Mouse (Mus musculus): Measurements from ENCODE around the gene Cachd1. TPM values are rescaled to one million over a fixed set of nuclear protein-coding genes. Genes with fewer than 3 reads are reported as not detected.

Cachd1 gene
- total and polyA plus RNA-seq, 3 experiments, result 6.1 to 55.2 (median 28.8) TPM

- Histone ChIP-seq H3K4me1 (ENCODE audit: insufficient read depth, low read depth, low read length) (no peaks in the 10 kb centered on the region), H3K9me3 (replicated peaks) (no peaks in the 10 kb centered on the region), H3K4me3 (ENCODE audit: low read depth, low read length) (no peak overlapping the region), H3K36me3 (replicated peaks) (no peaks in the 10 kb centered on the region), H3K27me3 (ENCODE audit: insufficient read depth, low read length) (no peaks in the 10 kb centered on the region)
- DNase-seq (ENCODE audit: low spot score) (no peak), ATAC-seq (ENCODE audit: extremely low read depth, insufficient number of reproducible peaks, low FRiP score, poor library complexity, severe bottlenecking) (no peak)
- TF ChIP-seq GATA2 (IDR thresholded peaks at IDR 0.05; ENCODE audit: borderline replicate concordance, low read depth, low read length) (no peak), TAL1 (conservative IDR thresholded peaks at IDR 0.05; ENCODE audit: low read depth, low read length) (no peak), CTCF (IDR thresholded peaks at IDR 0.05; ENCODE audit: low read depth, low read length) (no peak), POLR2AphosphoS5 (IDR thresholded peaks at IDR 0.05; ENCODE audit: insufficient replicate concordance, low read depth, low read length) (no peak), GATA1 (IDR thresholded peaks at IDR 0.05; ENCODE audit: borderline replicate concordance, low read length) (no peak)
Observed at GRCm38 (mm10) chr4:100909694-100910340, 133.3 kb downstream of the Cachd1 start.

GRCm38 (mm10) chr4:100910605-100911330 lies 134.3 kb downstream of the Cachd1 start:
- Histone ChIP-seq H3K4me3 (ENCODE audit: low read depth, low read length) (no peak overlapping the region), H3K36me3 (replicated peaks) (no peaks in the 10 kb centered on the region), H3K4me1 (ENCODE audit: insufficient read depth, low read depth, low read length) (no peaks in the 10 kb centered on the region), H3K27me3 (ENCODE audit: insufficient read depth, low read length) (no peaks in the 10 kb centered on the region), H3K9me3 (replicated peaks) (no peaks in the 10 kb centered on the region)
- DNase-seq (ENCODE audit: low spot score), result no peak
- no peak for ATAC-seq (ENCODE audit: extremely low read depth, insufficient number of reproducible peaks, low FRiP score, poor library complexity, severe bottlenecking)
- TF ChIP-seq GATA2 (IDR thresholded peaks at IDR 0.05; ENCODE audit: borderline replicate concordance, low read depth, low read length) (no peak), GATA1 (IDR thresholded peaks at IDR 0.05; ENCODE audit: borderline replicate concordance, low read length) (no peak), CTCF (IDR thresholded peaks at IDR 0.05; ENCODE audit: low read depth, low read length) (no peak), TAL1 (conservative IDR thresholded peaks at IDR 0.05; ENCODE audit: low read depth, low read length) (no peak), POLR2AphosphoS5 (IDR thresholded peaks at IDR 0.05; ENCODE audit: insufficient replicate concordance, low read depth, low read length) (no peak)

- DNase-seq (ENCODE audit: low spot score) (no peak), ATAC-seq (ENCODE audit: extremely low read depth, insufficient number of reproducible peaks, low FRiP score, poor library complexity, severe bottlenecking) (no peak)
- Histone ChIP-seq H3K4me1 (ENCODE audit: insufficient read depth, low read depth, low read length) (no peaks in the 10 kb centered on the region), H3K36me3 (replicated peaks) (no peaks in the 10 kb centered on the region), H3K27me3 (ENCODE audit: insufficient read depth, low read length) (no peaks in the 10 kb centered on the region), H3K4me3 (ENCODE audit: low read depth, low read length) (no peak overlapping the region), H3K9me3 (replicated peaks) (no peaks in the 10 kb centered on the region)
- TF ChIP-seq CTCF (IDR thresholded peaks at IDR 0.05; ENCODE audit: low read depth, low read length), result no peak
- TF ChIP-seq TAL1 (conservative IDR thresholded peaks at IDR 0.05; ENCODE audit: low read depth, low read length), result no peak
- no peak for TF ChIP-seq GATA2 (IDR thresholded peaks at IDR 0.05; ENCODE audit: borderline replicate concordance, low read depth, low read length)
- no peak for TF ChIP-seq GATA1 (IDR thresholded peaks at IDR 0.05; ENCODE audit: borderline replicate concordance, low read length)
- no peak for TF ChIP-seq POLR2AphosphoS5 (IDR thresholded peaks at IDR 0.05; ENCODE audit: insufficient replicate concordance, low read depth, low read length)
Observed at GRCm38 (mm10) chr4:100911658-100912057, 135.2 kb downstream of the Cachd1 start.

GRCm38 (mm10) chr4:100913666-100914065 lies 137.2 kb downstream of the Cachd1 start:
- Histone ChIP-seq H3K4me3 (ENCODE audit: low read depth, low read length) (no peak overlapping the region), H3K9me3 (replicated peaks) (no peaks in the 10 kb centered on the region), H3K27me3 (ENCODE audit: insufficient read depth, low read length) (no peaks in the 10 kb centered on the region), H3K4me1 (ENCODE audit: insufficient read depth, low read depth, low read length) (no peaks in the 10 kb centered on the region), H3K36me3 (replicated peaks) (no peaks in the 10 kb centered on the region)
- no peak for ATAC-seq (ENCODE audit: extremely low read depth, insufficient number of reproducible peaks, low FRiP score, poor library complexity, severe bottlenecking)
- TF ChIP-seq POLR2AphosphoS5 (IDR thresholded peaks at IDR 0.05; ENCODE audit: insufficient replicate concordance, low read depth, low read length) (no peak), GATA1 (IDR thresholded peaks at IDR 0.05; ENCODE audit: borderline replicate concordance, low read length) (no peak), TAL1 (conservative IDR thresholded peaks at IDR 0.05; ENCODE audit: low read depth, low read length) (no peak), GATA2 (IDR thresholded peaks at IDR 0.05; ENCODE audit: borderline replicate concordance, low read depth, low read length) (no peak), CTCF (IDR thresholded peaks at IDR 0.05; ENCODE audit: low read depth, low read length) (no peak)
- no peak for DNase-seq (ENCODE audit: low spot score)

GRCm38 (mm10) chr4:100914532-100914931 lies 138.1 kb downstream of the Cachd1 start:
- no peaks in the 10 kb centered on the region for H3K9me3 ChIP-seq (replicated peaks)
- no peaks in the 10 kb centered on the region for H3K36me3 ChIP-seq (replicated peaks)
- no peak overlapping the region for H3K4me3 ChIP-seq (ENCODE audit: low read depth, low read length)
- H3K27me3 ChIP-seq (ENCODE audit: insufficient read depth, low read length), result no peaks in the 10 kb centered on the region
- H3K4me1 ChIP-seq (ENCODE audit: insufficient read depth, low read depth, low read length), result no peaks in the 10 kb centered on the region
- ATAC-seq (ENCODE audit: extremely low read depth, insufficient number of reproducible peaks, low FRiP score, poor library complexity, severe bottlenecking), result no peak
- no peak for DNase-seq (ENCODE audit: low spot score)
- TF ChIP-seq TAL1 (conservative IDR thresholded peaks at IDR 0.05; ENCODE audit: low read depth, low read length), result no peak
- no peak for TF ChIP-seq POLR2AphosphoS5 (IDR thresholded peaks at IDR 0.05; ENCODE audit: insufficient replicate concordance, low read depth, low read length)
- no peak for TF ChIP-seq CTCF (IDR thresholded peaks at IDR 0.05; ENCODE audit: low read depth, low read length)

- ATAC-seq (ENCODE audit: extremely low read depth, insufficient number of reproducible peaks, low FRiP score, poor library complexity, severe bottlenecking) (no peak), DNase-seq (ENCODE audit: low spot score) (no peak)
- H3K9me3 ChIP-seq (replicated peaks), result no peaks in the 10 kb centered on the region
- H3K27me3 ChIP-seq (ENCODE audit: insufficient read depth, low read length), result no peaks in the 10 kb centered on the region
- H3K36me3 ChIP-seq (replicated peaks), result no peaks in the 10 kb centered on the region
- TF ChIP-seq GATA1 (IDR thresholded peaks at IDR 0.05; ENCODE audit: borderline replicate concordance, low read length), result no peak
- TF ChIP-seq CTCF (IDR thresholded peaks at IDR 0.05; ENCODE audit: low read depth, low read length), result no peak
- TF ChIP-seq TAL1 (conservative IDR thresholded peaks at IDR 0.05; ENCODE audit: low read depth, low read length), result no peak
- TF ChIP-seq GATA2 (IDR thresholded peaks at IDR 0.05; ENCODE audit: borderline replicate concordance, low read depth, low read length), result no peak
- no peak for TF ChIP-seq POLR2AphosphoS5 (IDR thresholded peaks at IDR 0.05; ENCODE audit: insufficient replicate concordance, low read depth, low read length)
- no peaks in the 10 kb centered on the region for H3K4me1 ChIP-seq (ENCODE audit: insufficient read depth, low read depth, low read length)
- no peak overlapping the region for H3K4me3 ChIP-seq (ENCODE audit: low read depth, low read length)
Observed at GRCm38 (mm10) chr4:100915093-100915492, 138.6 kb downstream of the Cachd1 start.

Measured in G1E (cell line).